Mouse (Mus musculus) cerebellum, adult 11-12 months (tissue): ENCODE results near the gene Uqcc2.

Experiments
- DNase-seq: peaks from one replicate; pipeline ENCODE4 v3.0.0; 2022

The Uqcc2 gene

DNA sequence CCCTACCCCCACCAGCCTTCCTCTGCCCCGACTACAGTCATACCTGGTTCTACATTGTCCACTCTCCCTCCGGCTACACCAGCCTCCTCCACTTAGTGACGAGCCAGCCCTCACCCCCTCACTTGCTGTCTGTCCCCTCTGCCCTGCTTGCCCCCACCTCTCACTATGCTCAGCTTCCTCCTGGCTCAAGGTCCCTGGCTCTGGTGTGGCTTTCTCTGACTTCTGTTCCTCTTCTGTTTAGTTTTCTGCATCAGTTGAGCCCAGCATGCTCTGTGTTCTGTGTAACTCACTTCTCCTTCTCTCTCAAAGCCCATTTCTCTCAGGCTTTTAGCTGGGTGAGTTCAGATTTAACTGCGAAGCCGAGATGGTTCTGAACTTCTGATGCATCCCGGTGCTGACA, 59.5 kb downstream of the Uqcc2 start:
- no peak for DNase-seq

DNA sequence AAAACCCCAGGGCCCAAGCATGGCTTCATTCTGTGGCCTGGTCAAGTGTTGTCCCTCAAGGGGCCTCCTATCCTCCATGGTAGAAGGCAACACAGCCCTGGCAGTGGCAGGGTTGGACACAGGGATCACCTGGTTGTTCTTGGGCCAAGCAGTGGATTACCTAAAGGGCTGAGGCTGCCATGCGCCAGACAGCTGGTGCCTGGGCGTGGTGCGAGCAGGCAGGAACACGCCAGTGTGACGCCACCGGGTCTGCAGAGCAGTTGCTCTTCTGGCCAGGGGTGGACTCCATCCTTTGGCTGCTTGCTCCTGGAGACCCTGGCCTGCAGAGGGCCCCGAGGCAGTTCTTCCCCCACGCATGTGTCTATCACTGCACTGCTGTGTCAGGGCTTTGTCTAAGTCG, 59.9 kb downstream of the Uqcc2 start:
- no peak for DNase-seq

DNA sequence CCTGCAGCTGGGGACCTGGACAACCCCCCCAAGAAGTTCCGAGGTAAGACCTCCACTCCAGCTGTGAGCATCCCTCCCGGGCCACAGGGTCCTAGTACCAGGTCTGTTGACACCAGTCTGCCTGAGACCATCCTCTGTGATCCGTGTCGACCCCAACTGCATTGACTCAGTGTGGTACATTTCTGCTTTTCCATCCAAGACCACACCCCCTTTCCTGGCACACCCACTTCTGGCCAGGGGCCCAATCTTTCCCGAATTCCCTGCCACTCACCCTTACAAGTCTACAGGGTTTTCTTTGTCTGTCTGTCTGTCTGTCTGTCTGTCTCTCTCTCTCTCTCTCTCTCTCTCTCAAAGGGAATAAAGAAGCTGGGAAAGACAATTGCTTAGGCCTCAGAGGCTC, 60.6 kb downstream of the Uqcc2 start:
- DNase-seq, result no peak
